Mouse (Mus musculus): ENCODE measurements around the gene Tmem141. TPM values are rescaled to one million over a fixed set of nuclear protein-coding genes. Genes with fewer than 3 reads are reported as not detected.

Gene Tmem141
- 47.0 and 57.8 TPM in 2 replicates for polyA plus RNA-seq (2015; fragmentation: Nextera tagmentation; extraction: Ambion mirVana)

DNA sequence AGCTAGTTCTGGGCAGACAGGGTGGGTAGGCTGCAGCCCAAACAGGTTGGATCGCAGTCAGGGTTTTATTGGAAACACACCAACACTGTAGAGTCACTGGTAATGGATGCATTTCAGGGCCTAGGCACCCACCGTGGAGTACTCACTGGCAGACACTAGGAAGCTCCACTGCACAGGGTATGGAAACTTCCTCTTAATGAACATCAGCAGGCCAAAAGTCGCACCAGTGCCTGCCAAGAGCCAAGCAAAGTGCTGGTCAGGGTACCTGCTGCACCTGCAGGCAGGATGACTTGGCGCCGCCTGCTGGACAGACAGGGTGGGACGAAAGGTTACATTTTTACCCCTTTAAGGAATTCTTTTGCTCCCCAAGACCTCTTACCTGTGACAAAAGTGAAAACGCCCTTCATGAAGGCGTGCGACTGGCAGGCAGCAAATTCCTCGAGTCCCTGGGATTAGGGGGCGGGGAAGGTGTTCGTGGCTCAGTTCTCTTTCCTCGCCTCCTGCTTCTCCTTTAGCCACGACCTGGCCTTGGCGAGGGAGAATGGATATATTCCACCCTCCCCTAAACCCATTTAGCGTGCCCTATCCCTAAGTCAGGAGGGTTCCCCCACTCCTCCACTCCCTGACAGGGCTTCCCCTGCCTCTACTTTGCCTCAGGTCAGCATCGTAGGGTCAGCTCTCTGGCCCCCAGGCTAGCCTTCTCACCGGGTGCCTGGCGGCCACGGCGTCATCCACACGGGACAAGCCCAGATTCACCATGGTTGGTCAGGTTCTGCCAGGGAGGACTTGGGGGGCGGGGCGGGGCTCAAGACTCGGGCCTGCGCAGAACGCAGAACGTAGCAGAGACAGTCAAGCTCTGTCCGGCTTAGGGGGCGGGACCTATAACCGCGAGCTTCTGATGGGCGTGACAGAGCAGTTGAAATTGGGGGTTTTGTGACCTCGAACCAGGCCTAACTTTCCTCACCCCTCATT is at the start of gene Tmem141:
Gene Tmem141 (minus strand): TSS at position 777 of the 972 bp plus-strand sequence.
- 5% methylated on average over 34 of the region's 34 CpGs for WGBS
- peak within 1 kb of the TSS; percentile 78 for H3K4me2 ChIP-seq
- peak; percentile 96 for ATAC-seq (ENCODE audit: low FRiP score, low read depth)
- H3K27ac ChIP-seq (replicated peaks): peak within 1 kb of the TSS; percentile 79
- peak within 1 kb of the TSS; percentile 60 for H3K4me3 ChIP-seq
- peaks cover 17% of the 10 kb centered on the region for H3K27me3 ChIP-seq
- peak within 1 kb of the TSS; percentile 63 for H3K9ac ChIP-seq
- H3K4me1 ChIP-seq (replicated peaks): peaks cover 12% of the 10 kb centered on the region
- H3K36me3 ChIP-seq: no peaks in the 10 kb centered on the region
- H3K9me3 ChIP-seq: no peaks in the 10 kb centered on the region

GRCm38 (mm10) chr2:25666516-25666915 is 44.7 kb upstream of the Tmem141 start:
- no peaks in the 10 kb centered on the region for H3K4me1 ChIP-seq (replicated peaks)
- no peaks in the 10 kb centered on the region for H3K36me3 ChIP-seq
- H3K4me3 ChIP-seq: no peak overlapping the region
- no peak overlapping the region for H3K4me2 ChIP-seq
- no peak for ATAC-seq (ENCODE audit: low FRiP score, low read depth)
- no peak overlapping the region for H3K27ac ChIP-seq (replicated peaks)
- H3K9me3 ChIP-seq: no peaks in the 10 kb centered on the region
- H3K27me3 ChIP-seq: no peaks in the 10 kb centered on the region
- 76% methylated on average over 1 of the region's 1 CpGs for WGBS
- H3K9ac ChIP-seq: no peak overlapping the region

GRCm38 (mm10) chr2:25664125-25664524 is 42.3 kb upstream of the Tmem141 start:
- H3K9ac ChIP-seq: no peak overlapping the region
- H3K9me3 ChIP-seq: no peaks in the 10 kb centered on the region
- no peak overlapping the region for H3K4me3 ChIP-seq
- WGBS: 90% methylated on average over 5 of the region's 5 CpGs
- no peak overlapping the region for H3K27ac ChIP-seq (replicated peaks)
- no peaks in the 10 kb centered on the region for H3K36me3 ChIP-seq
- no peak overlapping the region for H3K4me2 ChIP-seq
- no peaks in the 10 kb centered on the region for H3K4me1 ChIP-seq (replicated peaks)
- no peak for ATAC-seq (ENCODE audit: low FRiP score, low read depth)
- H3K27me3 ChIP-seq: no peaks in the 10 kb centered on the region

GRCm38 (mm10) chr2:25663511-25663910 is 41.7 kb upstream of the Tmem141 start:
- 58% methylated on average over 1 of the region's 1 CpGs for WGBS
- H3K4me1 ChIP-seq (replicated peaks): no peaks in the 10 kb centered on the region
- H3K4me3 ChIP-seq: no peak overlapping the region
- H3K27me3 ChIP-seq: no peaks in the 10 kb centered on the region
- no peak for ATAC-seq (ENCODE audit: low FRiP score, low read depth)
- no peak overlapping the region for H3K27ac ChIP-seq (replicated peaks)
- H3K9me3 ChIP-seq: no peaks in the 10 kb centered on the region
- H3K4me2 ChIP-seq: no peak overlapping the region
- no peaks in the 10 kb centered on the region for H3K36me3 ChIP-seq
- H3K9ac ChIP-seq: no peak overlapping the region

DNA sequence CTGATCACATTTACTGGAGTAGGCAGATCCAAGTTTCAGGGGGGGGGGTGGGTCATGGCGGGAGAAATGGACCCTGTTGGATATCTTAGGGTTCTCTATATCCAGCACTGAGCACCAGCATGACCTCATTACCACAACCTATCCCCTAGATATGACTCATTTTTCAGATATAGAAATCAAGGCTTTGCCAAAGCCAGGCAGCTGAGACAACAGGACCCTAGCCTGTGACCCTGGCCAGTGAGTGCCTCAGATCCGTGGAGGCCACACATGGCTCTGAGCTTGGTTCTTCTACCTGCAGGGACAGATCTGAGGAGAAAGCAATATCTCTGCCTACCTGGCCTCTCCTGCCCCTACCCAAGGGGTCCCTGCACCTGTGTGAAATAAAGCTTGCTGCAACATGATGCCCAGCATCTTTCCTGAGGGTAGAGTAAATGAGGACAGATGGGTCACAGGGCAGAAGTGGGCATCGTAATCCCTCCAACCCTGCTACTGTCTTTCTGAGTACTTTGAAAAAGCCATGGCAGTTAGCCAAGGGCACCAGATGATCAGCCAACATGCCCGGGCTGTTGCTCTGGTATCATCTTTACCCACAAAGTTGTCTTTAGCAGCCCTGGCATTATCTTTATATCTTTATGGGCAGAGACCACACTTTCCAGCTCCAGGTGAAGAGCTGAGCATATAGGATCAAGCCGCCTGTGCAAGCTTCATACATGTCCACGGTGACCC is 39.6 kb upstream of the Tmem141 start:
- Histone ChIP-seq H3K9ac (no peak overlapping the region), H3K27ac (replicated peaks) (no peak overlapping the region), H3K4me2 (no peak overlapping the region), H3K36me3 (no peaks in the 10 kb centered on the region), H3K27me3 (no peaks in the 10 kb centered on the region), H3K4me1 (replicated peaks) (no peaks in the 10 kb centered on the region), H3K4me3 (no peak overlapping the region), H3K9me3 (no peaks in the 10 kb centered on the region)
- WGBS: 84% methylated on average over 6 of the region's 6 CpGs
- ATAC-seq (ENCODE audit: low FRiP score, low read depth): no peak

DNA sequence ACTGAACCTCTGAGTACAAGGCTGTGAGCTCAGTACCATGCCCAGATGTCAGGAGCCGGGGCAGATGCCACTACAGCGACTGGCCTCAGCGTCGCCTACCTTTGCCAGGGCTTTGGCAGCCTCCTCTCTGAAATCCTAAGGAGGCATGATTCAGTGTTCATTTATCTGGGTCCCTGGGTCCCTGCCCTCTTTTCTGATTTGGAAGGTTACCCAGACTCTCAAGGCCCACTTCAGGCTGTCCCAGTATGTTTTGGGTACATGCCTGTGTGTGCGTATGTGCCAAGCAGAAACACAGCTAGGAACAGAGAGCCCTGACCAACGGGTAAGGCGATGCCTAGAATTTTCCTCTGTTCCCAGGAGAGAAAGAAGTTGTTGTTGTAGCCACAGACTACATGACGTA is 38.5 kb upstream of the Tmem141 start:
- Histone ChIP-seq H3K27ac (replicated peaks) (no peak overlapping the region), H3K9me3 (no peaks in the 10 kb centered on the region), H3K9ac (no peak overlapping the region), H3K4me1 (replicated peaks) (no peaks in the 10 kb centered on the region), H3K4me3 (no peak overlapping the region), H3K27me3 (no peaks in the 10 kb centered on the region), H3K36me3 (no peaks in the 10 kb centered on the region), H3K4me2 (no peak overlapping the region)
- ATAC-seq (ENCODE audit: low FRiP score, low read depth): no peak
- 88% methylated on average over 8 of the region's 8 CpGs for WGBS

DNA sequence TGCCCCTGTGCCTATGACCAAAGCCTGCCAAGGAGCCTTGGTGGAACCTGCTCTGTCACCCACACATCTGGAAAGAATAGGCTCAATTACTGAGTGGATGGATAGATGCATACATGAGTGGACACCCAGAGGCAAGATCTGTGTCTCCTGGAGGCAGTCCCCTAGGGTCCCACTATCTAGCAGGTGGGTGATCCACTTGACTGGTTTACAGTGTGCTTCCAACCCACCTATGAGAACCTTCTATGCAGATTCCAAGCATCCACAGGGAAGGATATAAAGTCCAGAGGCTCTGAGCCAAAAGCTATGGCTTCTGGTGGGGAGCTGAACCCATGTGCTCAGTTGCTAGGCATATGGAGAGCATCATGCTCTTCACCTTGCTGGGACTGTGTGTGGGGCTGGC is 35.8 kb upstream of the Tmem141 start, which contains the start of gene Lcn5:
Gene Lcn5 (plus strand): TSS at position 301 of the 400 bp plus-strand sequence.
- Histone ChIP-seq H3K9ac (no peak within 1 kb of the TSS), H3K27ac (replicated peaks) (no peak within 1 kb of the TSS), H3K4me2 (no peak within 1 kb of the TSS), H3K36me3 (no peaks in the 10 kb centered on the region), H3K27me3 (no peaks in the 10 kb centered on the region), H3K4me1 (replicated peaks) (no peaks in the 10 kb centered on the region), H3K4me3 (no peak within 1 kb of the TSS), H3K9me3 (no peaks in the 10 kb centered on the region)
- ATAC-seq (ENCODE audit: low FRiP score, low read depth): no peak

DNA sequence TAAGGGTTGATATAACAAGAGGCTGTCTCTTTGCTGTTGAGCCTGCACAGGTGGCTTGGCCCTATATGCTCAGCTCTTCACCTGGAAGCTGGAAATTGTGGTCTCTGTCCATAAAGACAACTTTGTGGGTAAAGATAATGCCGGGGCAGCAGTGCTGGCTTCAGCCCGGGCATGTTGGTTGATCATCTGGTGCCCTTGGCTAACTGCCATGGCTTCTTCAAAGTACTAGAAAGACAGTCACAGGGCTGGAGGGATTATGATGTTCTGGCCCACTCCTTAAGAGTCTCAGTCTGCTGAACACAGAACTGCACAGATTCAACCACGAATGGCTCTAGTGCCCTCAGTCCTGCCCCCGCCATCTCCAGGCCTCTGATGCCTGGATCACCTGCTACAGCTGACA is 35.4 kb upstream of the Tmem141 start:
- H3K9ac ChIP-seq: no peak overlapping the region
- H3K36me3 ChIP-seq: no peaks in the 10 kb centered on the region
- no peak for ATAC-seq (ENCODE audit: low FRiP score, low read depth)
- H3K27ac ChIP-seq (replicated peaks): no peak overlapping the region
- no peaks in the 10 kb centered on the region for H3K27me3 ChIP-seq
- WGBS: 84% methylated on average over 4 of the region's 4 CpGs
- no peaks in the 10 kb centered on the region for H3K9me3 ChIP-seq
- no peak overlapping the region for H3K4me2 ChIP-seq
- no peak overlapping the region for H3K4me3 ChIP-seq
- H3K4me1 ChIP-seq (replicated peaks): no peaks in the 10 kb centered on the region

GRCm38 (mm10) chr2:25656691-25657090 is 34.9 kb upstream of the Tmem141 start:
- Histone ChIP-seq H3K36me3 (no peaks in the 10 kb centered on the region), H3K4me1 (replicated peaks) (no peaks in the 10 kb centered on the region), H3K27ac (replicated peaks) (no peak overlapping the region), H3K4me3 (no peak overlapping the region), H3K27me3 (no peaks in the 10 kb centered on the region), H3K9me3 (no peaks in the 10 kb centered on the region), H3K4me2 (no peak overlapping the region), H3K9ac (no peak overlapping the region)
- 89% methylated on average over 4 of the region's 4 CpGs for WGBS
- no peak for ATAC-seq (ENCODE audit: low FRiP score, low read depth)

DNA sequence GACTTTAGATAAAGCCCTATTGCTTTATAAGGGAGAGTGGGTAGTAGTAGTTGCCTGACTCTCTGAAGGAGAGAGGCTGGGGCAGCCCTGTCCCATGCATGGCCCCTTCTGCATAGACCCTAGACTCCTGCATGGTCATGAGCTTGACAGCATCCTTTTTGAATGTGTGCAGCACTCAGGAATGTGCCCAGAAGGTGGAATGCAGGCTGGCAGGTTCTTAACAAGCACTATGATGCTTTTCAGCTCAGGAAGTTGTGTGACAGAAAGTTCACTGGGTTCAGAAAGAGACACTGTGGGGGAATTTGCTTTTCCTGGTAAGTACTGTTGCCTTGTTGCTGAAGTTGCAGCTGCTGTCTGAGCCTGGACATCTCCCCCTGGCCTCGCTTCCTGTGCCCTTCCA is 32.7 kb upstream of the Tmem141 start:
- no peaks in the 10 kb centered on the region for H3K27me3 ChIP-seq
- H3K27ac ChIP-seq (replicated peaks): no peak overlapping the region
- WGBS: 70% methylated on average over 1 of the region's 1 CpGs
- H3K9ac ChIP-seq: no peak overlapping the region
- no peak for ATAC-seq (ENCODE audit: low FRiP score, low read depth)
- no peaks in the 10 kb centered on the region for H3K36me3 ChIP-seq
- H3K4me3 ChIP-seq: no peak overlapping the region
- H3K9me3 ChIP-seq: no peaks in the 10 kb centered on the region
- no peak overlapping the region for H3K4me2 ChIP-seq
- H3K4me1 ChIP-seq (replicated peaks): no peaks in the 10 kb centered on the region

- Histone ChIP-seq H3K4me1 (replicated peaks) (no peaks in the 10 kb centered on the region), H3K27me3 (no peaks in the 10 kb centered on the region), H3K9me3 (no peaks in the 10 kb centered on the region), H3K4me2 (no peak within 1 kb of the TSS), H3K27ac (replicated peaks) (no peak within 1 kb of the TSS), H3K36me3 (no peaks in the 10 kb centered on the region), H3K9ac (no peak within 1 kb of the TSS), H3K4me3 (no peak within 1 kb of the TSS)
- no peak for ATAC-seq (ENCODE audit: low FRiP score, low read depth)
- 77% methylated on average over 2 of the region's 2 CpGs for WGBS
Observed at GRCm38 (mm10) chr2:25652902-25653301, 31.1 kb upstream of the Tmem141 start, which contains the start of gene Lcn8. Gene Lcn8, plus strand, starts transcription at chr2:25653120.

DNA sequence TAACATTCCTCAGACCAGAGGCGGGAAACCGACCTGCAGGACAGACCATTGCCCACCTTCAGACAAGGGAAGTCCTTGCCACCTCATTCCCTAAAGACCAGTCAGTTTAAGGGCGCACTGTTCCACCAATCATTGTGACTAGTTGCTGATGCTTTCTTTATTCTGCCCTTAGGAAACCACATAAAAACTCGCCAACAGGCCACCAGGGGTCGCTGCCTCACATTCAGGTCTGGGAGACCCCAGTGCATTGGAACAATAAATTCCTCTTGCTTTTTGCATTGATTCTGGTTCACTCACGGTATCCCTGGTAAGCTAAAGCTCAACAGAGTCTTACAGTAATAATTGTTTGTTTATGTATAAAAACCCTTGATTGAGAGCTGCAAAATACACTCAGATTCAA is 18.1 kb upstream of the Tmem141 start:
- no peak overlapping the region for H3K27ac ChIP-seq (replicated peaks)
- 21% methylated on average over 6 of the region's 6 CpGs for WGBS
- H3K4me1 ChIP-seq (replicated peaks): no peaks in the 10 kb centered on the region
- no peaks in the 10 kb centered on the region for H3K27me3 ChIP-seq
- H3K36me3 ChIP-seq: no peaks in the 10 kb centered on the region
- no peak overlapping the region for H3K4me2 ChIP-seq
- ATAC-seq (ENCODE audit: low FRiP score, low read depth): no peak
- no peak overlapping the region for H3K4me3 ChIP-seq
- H3K9me3 ChIP-seq: no peaks in the 10 kb centered on the region
- no peak overlapping the region for H3K9ac ChIP-seq
